In the genomic region with DNA sequence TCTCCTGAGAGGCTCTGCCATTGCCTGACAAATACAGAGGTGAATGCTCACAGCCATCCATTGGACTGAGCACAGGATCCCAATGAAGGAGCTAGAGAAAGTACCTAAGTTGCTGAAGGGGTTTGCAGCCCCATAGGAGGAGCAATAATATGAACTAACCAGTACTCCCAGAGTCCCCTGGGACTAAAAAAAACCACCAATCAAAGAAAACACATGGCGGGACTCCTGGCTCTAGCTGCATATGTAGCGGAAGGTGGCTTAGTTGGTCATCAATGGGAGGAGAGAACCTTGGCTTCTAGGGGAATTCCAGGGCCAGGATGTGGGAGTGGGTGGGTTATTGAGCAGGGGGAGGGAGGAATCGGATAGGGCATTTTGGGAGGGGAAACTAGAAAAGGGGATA, we compare ENCODE assay signal across 32 mouse cellular contexts.
"Had no signal": no experiment of that assay in that cellular context is flagged by ENCODE, and none has a peak within 500 bp of the region (broad histone marks: within the 10 kb centered on the region; RNA-seq: fewer than 3 reads in every experiment).

No protein-coding gene starts in this region.

- H3K9me3 ChIP-seq: heart, embryonic 10.5 days; heart, embryonic 12.5 days; heart, embryonic 13.5 days; heart, embryonic 15.5 days; hindbrain, embryonic 10.5 days; hindbrain, embryonic 12.5 days; hindbrain, embryonic 13.5 days; hindbrain, embryonic 15.5 days; intestine, embryonic 15.5 days; kidney, embryonic 15.5 days had no signal

- H3K27me3 ChIP-seq: heart, embryonic 12.5 days; heart, embryonic 13.5 days; heart, embryonic 15.5 days; hindbrain, embryonic 12.5 days; hindbrain, embryonic 13.5 days; hindbrain, embryonic 15.5 days; intestine, embryonic 15.5 days; kidney, embryonic 15.5 days had no signal

- H3K4me1 ChIP-seq: heart, embryonic 10.5 days; heart, embryonic 12.5 days; heart, embryonic 13.5 days; heart, embryonic 15.5 days; intestine, embryonic 15.5 days; kidney, embryonic 15.5 days had no signal

- H3K27ac ChIP-seq: heart, embryonic 10.5 days; heart, embryonic 13.5 days; heart, embryonic 15.5 days; hindbrain, embryonic 10.5 days; hindbrain, embryonic 12.5 days; hindbrain, embryonic 13.5 days; hindbrain, embryonic 14.5 days; hindbrain, embryonic 15.5 days; hindbrain, postnatal 0 days; intestine, embryonic 15.5 days; kidney, embryonic 15.5 days; kidney, postnatal 0 days; layer of hippocampus, adult 2 months; left cerebral cortex, adult 2 months had no signal

- DNase-seq: heart, postnatal 10 days; heart, postnatal 14 days; heart, postnatal 36 days; heart, postnatal 4 days; kidney, adult 11 months; kidney, adult 18-20 months; kidney, adult 2 months; kidney, adult 8-10 months; kidney, adult 9 months; kidney, postnatal 10 days; kidney, postnatal 14 days; kidney, postnatal 25 days; kidney, postnatal 36 days; kidney, postnatal 4 days; layer of hippocampus, adult 9-11 months; layer of hippocampus, postnatal 36 days had no signal

- H3K36me3 ChIP-seq: heart, embryonic 10.5 days; heart, embryonic 12.5 days; heart, embryonic 13.5 days; heart, embryonic 15.5 days; hindbrain, embryonic 10.5 days; hindbrain, embryonic 12.5 days; hindbrain, embryonic 13.5 days; hindbrain, embryonic 15.5 days; intestine, embryonic 15.5 days; kidney, embryonic 15.5 days had no signal

- H3K9ac ChIP-seq: heart, embryonic 12.5 days; heart, embryonic 13.5 days; heart, embryonic 15.5 days; hindbrain, embryonic 12.5 days; hindbrain, embryonic 13.5 days; hindbrain, embryonic 14.5 days; hindbrain, embryonic 15.5 days; intestine, embryonic 15.5 days; kidney, embryonic 15.5 days had no signal

- H3K4me3 ChIP-seq: heart, embryonic 10.5 days; heart, embryonic 12.5 days; heart, embryonic 13.5 days; heart, embryonic 15.5 days; hindbrain, embryonic 10.5 days; hindbrain, embryonic 12.5 days; hindbrain, embryonic 13.5 days; hindbrain, embryonic 15.5 days; intestine, embryonic 15.5 days; kidney, embryonic 15.5 days; layer of hippocampus, adult 2 months; left cerebral cortex, adult 2 months had no signal

- H3K4me2 ChIP-seq: heart, embryonic 11.5 days; heart, embryonic 12.5 days; heart, embryonic 13.5 days; heart, embryonic 15.5 days; hindbrain, embryonic 12.5 days; hindbrain, embryonic 13.5 days; hindbrain, embryonic 14.5 days; hindbrain, embryonic 15.5 days; intestine, embryonic 15.5 days; kidney, embryonic 15.5 days had no signal
